Mouse (Mus musculus) liver, embryonic 16.5 days (tissue): ENCODE results near the gene Sptlc2. TPM values are rescaled to one million over a fixed set of nuclear protein-coding genes. Genes with fewer than 3 reads are reported as not detected.
"Not testable (repeated sequence)": the region's sequence is repeated elsewhere in the genome, so short reads cannot be mapped to it uniquely, and the experiment has no call there.

Source experiments
- ATAC-seq: fragments of 200-750 bp; cut with Nextera tagmentation; 2 replicates; pipeline ENCODE4 v1.8.0; 2017; ENCODE audit warnings: low read depth, mild to moderate bottlenecking, moderate number of reproducible peaks, moderate library complexity
- H3K27ac ChIP-seq: fragments of 300-500 bp; sonication (generic); 2 replicates; pipeline ENCODE4 v1.5.1; 2014; ENCODE audit warnings: mild to moderate bottlenecking, low read length
- H3K27me3 ChIP-seq: fragments of 300-500 bp; sonication (generic); 2 replicates; pipeline ENCODE4 v1.6.1; 2014; ENCODE audit warnings: low read depth, low read length, mixed read lengths; ENCODE audit not compliant: control insufficient read depth, insufficient read depth
- H3K36me3 ChIP-seq: fragments of 300-500 bp; sonication (generic); 2 replicates; pipeline ENCODE4 v1.6.1; 2014; ENCODE audit warnings: mild to moderate bottlenecking; ENCODE audit not compliant: control insufficient read depth, insufficient read depth
- H3K4me1 ChIP-seq: fragments of 300-500 bp; sonication (generic); 2 replicates; pipeline ENCODE4 v1.6.1; 2014; ENCODE audit warnings: low read depth, low read length, mixed read lengths; ENCODE audit not compliant: control insufficient read depth
- H3K4me2 ChIP-seq: fragments of 300-500 bp; sonication (generic); 2 replicates; pipeline ENCODE4 v1.6.1; 2014; ENCODE audit warnings: low read depth, low read length, mixed read lengths
- H3K4me3 ChIP-seq: fragments of 300-500 bp; sonication (generic); 2 replicates; pipeline ENCODE4 v1.5.1; 2014; ENCODE audit warnings: low read depth, mild to moderate bottlenecking, low read length
- H3K9ac ChIP-seq: fragments of 300-500 bp; sonication (generic); 2 replicates; pipeline ENCODE4 v1.6.1; 2014; ENCODE audit warnings: low read depth, low read length
- H3K9me3 ChIP-seq: fragments of 300-500 bp; sonication (generic); replicated peaks from 2 replicates; pipeline ENCODE4 v1.6.1; 2016; ENCODE audit warnings: low read length; ENCODE audit not compliant: control insufficient read depth
- WGBS: fragments of 180-500 bp; shearing (Covaris S2); extraction: QIAGEN DNeasy Blood & Tissue Kit; methylation state at CpG from one replicate; pipeline ENCODE4 v1.1.7; 2014; ENCODE audit not compliant: insufficient replicate concordance; 5-methylcytosine and 5-hydroxymethylcytosine counted together
- polyA plus RNA-seq: library from polyadenylated mRNA; unstranded; fragments of >200 nt; fragmentation: Nextera tagmentation; extraction: Ambion mirVana; gene quantifications from 2 replicates; pipeline ENCODE4 v1.2.1, GENCODE M21; 2015

Gene Sptlc2
- polyA plus RNA-seq, 1 experiment from 2014 or later: 28.1 TPM

DNA sequence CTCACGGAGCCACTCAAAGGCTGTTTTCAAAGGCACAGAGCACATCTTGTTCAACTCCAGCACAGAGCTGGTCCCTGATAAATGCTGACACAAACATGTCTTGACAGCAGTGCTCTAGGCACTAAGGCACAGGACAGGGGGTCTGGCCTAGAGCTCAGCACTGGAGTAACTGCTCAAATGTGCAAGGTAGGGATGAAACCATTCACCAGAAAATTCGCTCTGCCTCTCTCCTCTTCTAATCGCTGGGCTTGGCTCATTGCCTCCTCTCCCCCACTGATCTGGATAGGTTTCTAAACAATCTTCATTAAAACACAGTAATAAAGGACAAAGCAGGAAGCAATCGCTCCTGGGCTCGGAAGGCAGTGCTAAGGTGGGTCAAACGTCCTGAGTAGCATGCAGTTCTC is 57.1 kb downstream of the Sptlc2 start:
- Histone ChIP-seq H3K9ac (no peak overlapping the region), H3K4me3 (no peak overlapping the region), H3K4me1 (no peaks in the 10 kb centered on the region; the same call in 1 of the 2 replicates), H3K4me2 (no peak overlapping the region), H3K27me3 (no peaks in the 10 kb centered on the region), H3K27ac (no peak overlapping the region), H3K9me3 (no peaks in the 10 kb centered on the region), H3K36me3 (no peaks in the 10 kb centered on the region)
- no peak for ATAC-seq
- WGBS: 54% methylated on average over 6 of the region's 6 CpGs

DNA sequence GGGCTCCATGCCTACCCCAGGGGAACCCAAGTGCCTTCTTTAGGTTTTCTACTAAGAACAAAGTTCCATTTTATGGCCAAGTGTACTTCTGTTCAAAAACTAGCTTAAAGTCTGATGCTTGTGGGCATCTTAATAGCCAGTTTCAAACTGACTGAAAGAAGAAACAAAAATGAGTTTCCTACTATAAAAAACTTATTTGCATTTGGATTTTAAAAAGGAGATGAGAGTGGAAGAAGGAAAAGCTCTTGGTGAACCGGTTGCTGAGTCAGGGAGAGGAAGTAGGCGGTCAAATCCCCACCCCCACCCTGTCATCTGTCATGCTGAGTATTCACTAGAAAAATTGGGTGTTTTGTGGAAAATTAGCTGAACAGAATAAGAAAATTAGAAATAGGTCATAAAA is 57.9 kb downstream of the Sptlc2 start:
- Histone ChIP-seq H3K27ac (no peak overlapping the region), H3K27me3 (no peaks in the 10 kb centered on the region), H3K4me1 (no peaks in the 10 kb centered on the region; the same call in 1 of the 2 replicates), H3K4me2 (no peak overlapping the region), H3K9me3 (no peaks in the 10 kb centered on the region), H3K4me3 (no peak overlapping the region), H3K9ac (no peak overlapping the region), H3K36me3 (no peaks in the 10 kb centered on the region)
- 36% methylated on average over 2 of the region's 2 CpGs for WGBS
- ATAC-seq: no peak

DNA sequence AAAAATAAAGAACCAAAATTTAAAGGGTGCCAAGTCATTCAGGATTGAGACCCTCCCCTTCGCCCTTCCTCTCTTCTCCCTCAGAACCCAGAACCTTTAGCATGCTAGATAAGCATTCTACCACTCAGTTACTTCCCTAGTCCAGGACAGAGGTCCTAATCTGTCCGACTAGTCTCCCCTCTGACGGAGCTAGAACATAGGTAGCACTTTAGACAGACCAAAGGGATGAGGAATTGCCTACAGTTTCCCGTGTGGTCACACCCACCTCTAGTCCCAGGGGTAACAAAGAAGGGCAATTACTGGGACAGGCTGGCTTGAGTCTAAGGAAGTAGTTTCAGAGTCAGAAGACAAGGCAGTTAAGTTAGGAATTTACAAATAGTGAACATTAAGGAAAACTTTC is 60.1 kb downstream of the Sptlc2 start:
- H3K4me2 ChIP-seq: no peak overlapping the region
- no peak overlapping the region for H3K4me3 ChIP-seq
- no peaks in the 10 kb centered on the region for H3K27me3 ChIP-seq
- H3K27ac ChIP-seq: no peak overlapping the region
- H3K9me3 ChIP-seq: no peaks in the 10 kb centered on the region
- 30% methylated on average over 4 of the region's 4 CpGs for WGBS
- H3K4me1 ChIP-seq: no peaks in the 10 kb centered on the region; the same call in 1 of the 2 replicates
- H3K9ac ChIP-seq: no peak overlapping the region
- no peak for ATAC-seq
- no peaks in the 10 kb centered on the region for H3K36me3 ChIP-seq

DNA sequence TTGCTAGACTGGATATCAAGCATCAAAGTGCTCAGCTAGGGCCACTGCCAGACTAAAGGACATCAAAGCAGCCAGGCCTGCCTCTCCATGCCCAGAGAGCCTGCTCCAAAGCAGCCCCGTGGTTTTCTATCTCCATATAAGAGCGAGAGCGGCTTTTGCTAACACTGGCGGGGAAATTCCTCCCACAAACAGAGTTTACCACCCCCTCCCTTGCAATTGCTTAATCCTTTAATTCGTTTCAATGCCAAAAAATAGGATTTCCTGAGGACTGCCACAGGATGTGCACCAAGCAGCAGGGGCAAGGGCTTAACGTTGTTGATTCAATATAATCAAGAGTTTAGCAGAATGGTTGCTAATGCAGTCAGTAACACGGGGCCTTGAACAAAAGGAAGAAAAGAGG is 60.5 kb downstream of the Sptlc2 start:
- ATAC-seq: no peak
- H3K4me2 ChIP-seq: no peak overlapping the region
- no peaks in the 10 kb centered on the region for H3K27me3 ChIP-seq
- no peaks in the 10 kb centered on the region for H3K36me3 ChIP-seq
- WGBS: 37% methylated on average over 7 of the region's 7 CpGs
- no peak overlapping the region for H3K9ac ChIP-seq
- H3K4me3 ChIP-seq: no peak overlapping the region
- no peak overlapping the region for H3K27ac ChIP-seq
- no peaks in the 10 kb centered on the region for H3K9me3 ChIP-seq
- H3K4me1 ChIP-seq: no peaks in the 10 kb centered on the region; the same call in 1 of the 2 replicates

DNA sequence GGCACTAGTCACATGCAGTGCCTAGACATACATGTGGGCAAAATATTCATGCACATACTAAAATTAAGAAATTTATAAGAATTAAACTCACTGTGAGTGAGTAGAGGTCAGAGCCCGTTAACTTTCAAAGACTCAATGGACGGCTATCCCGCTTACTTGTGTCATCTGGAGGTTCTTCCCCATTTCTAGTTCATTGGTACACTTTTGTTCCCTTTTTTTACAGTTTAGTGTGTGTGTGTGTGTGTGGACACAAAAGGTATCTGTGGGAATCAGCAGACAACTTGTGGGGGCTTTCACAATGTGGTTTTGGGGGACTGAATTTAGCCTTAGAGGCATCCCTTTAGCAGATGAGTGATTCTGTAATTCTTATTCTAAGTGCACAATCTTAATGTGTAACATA is 62.7 kb downstream of the Sptlc2 start:
- H3K4me2 ChIP-seq: no peak overlapping the region
- no peak overlapping the region for H3K9ac ChIP-seq
- no peaks in the 10 kb centered on the region for H3K27me3 ChIP-seq
- H3K4me3 ChIP-seq: no peak overlapping the region
- no peak overlapping the region for H3K27ac ChIP-seq
- no peak for ATAC-seq
- no peaks in the 10 kb centered on the region for H3K36me3 ChIP-seq
- H3K9me3 ChIP-seq: no peaks in the 10 kb centered on the region
- no peaks in the 10 kb centered on the region; the same call in 1 of the 2 replicates for H3K4me1 ChIP-seq
- 61% methylated on average over 3 of the region's 3 CpGs for WGBS

DNA sequence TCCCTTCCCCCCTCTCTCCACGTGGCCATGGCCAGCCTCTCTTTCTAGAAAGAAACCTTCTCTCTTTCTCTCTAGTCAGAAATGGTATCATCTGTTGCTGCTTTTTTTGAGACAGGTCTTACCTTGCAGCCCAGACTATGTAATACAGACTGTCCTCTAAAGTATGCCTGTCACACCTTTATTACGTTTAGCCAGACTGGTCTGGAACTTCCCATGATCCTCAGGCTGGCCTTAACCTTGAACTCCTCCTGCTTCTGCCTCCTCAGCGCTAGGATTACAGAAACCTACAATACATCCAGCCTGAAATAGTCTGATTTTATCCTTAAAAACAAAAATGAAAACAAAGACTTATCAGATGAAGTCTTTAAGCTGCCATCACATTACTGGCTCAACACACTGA is 68.9 kb downstream of the Sptlc2 start:
- no peak for ATAC-seq
- Histone ChIP-seq H3K4me3 (no peak overlapping the region), H3K9ac (no peak overlapping the region), H3K27ac (no peak overlapping the region), H3K4me2 (no peak overlapping the region), H3K4me1 (no peaks in the 10 kb centered on the region), H3K27me3 (no peaks in the 10 kb centered on the region), H3K9me3 (no peaks in the 10 kb centered on the region), H3K36me3 (no peaks in the 10 kb centered on the region)
- 76% methylated on average over 3 of the region's 3 CpGs for WGBS

DNA sequence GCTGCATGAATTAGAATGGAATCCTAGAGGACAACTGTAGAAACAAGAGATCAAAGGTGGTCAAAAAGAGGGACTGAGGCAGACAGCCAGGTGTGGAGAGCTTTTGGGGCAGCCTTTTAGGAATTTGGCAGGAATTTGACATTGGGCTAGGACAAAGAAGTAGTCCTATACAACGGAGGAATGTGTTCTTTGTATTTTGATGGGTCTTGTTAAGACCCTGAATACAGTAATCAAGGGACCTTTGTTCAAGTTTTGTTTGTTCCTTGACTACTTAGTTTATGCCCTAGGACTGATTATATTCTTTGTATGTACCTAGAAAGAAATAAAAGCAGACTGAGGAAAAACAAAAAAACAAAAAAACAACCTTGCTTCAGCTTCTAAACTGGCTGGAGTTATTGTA is 70.2 kb downstream of the Sptlc2 start:
- no peaks in the 10 kb centered on the region for H3K36me3 ChIP-seq
- WGBS: 74% methylated on average over 1 of the region's 1 CpGs
- no peaks in the 10 kb centered on the region for H3K9me3 ChIP-seq
- no peak overlapping the region for H3K4me2 ChIP-seq
- no peak overlapping the region for H3K9ac ChIP-seq
- ATAC-seq: no peak
- H3K27ac ChIP-seq: no peak overlapping the region
- no peak overlapping the region for H3K4me3 ChIP-seq
- H3K27me3 ChIP-seq: no peaks in the 10 kb centered on the region
- no peaks in the 10 kb centered on the region for H3K4me1 ChIP-seq

DNA sequence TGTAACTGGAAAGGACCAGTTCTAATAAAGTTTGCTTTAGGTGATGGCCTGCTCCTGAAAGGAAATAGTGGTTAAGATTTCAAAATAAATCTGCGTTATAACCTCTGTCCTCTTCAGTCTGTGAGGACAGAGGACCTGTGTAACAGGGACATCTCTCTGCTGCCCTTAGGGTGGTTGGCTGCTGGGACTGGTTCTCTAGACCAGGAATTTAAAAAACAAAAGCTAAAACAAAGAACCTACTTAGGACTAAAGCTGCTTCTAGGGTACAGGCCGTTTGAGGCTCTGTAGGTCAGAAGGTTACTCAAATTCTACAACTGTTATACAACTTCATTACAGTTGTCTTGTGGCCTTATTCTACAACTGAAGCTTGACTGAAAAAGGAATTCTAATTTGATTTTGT is 75.1 kb downstream of the Sptlc2 start:
- Histone ChIP-seq H3K9me3 (no peaks in the 10 kb centered on the region), H3K4me1 (no peaks in the 10 kb centered on the region), H3K4me2 (no peak overlapping the region), H3K27me3 (no peaks in the 10 kb centered on the region), H3K4me3 (no peak overlapping the region), H3K27ac (no peak overlapping the region), H3K9ac (no peak overlapping the region), H3K36me3 (0 out of 2 replicates have a peak, but pooled peaks cover 3% of the 10 kb centered on the region)
- ATAC-seq: no peak
- WGBS: 63% methylated on average over 2 of the region's 2 CpGs

DNA sequence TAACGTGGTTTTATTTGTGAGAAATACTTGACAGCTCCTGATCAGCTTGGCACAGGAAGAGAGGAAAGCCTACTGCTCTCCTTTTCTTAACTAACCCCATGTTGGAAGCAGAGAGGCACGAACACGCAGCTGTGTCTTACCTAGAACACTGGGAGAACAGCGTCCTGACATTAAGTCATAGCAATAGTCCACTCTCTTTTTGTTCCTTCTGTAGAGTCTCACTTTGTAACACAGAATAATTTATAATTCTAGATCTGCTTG is 81.6 kb downstream of the Sptlc2 start:
- ATAC-seq, H3K4me1 ChIP-seq, H3K9me3 ChIP-seq, H3K4me3 ChIP-seq, H3K27ac ChIP-seq, H3K9ac ChIP-seq, H3K4me2 ChIP-seq, H3K36me3 ChIP-seq, H3K27me3 ChIP-seq: not testable (repeated sequence)
- WGBS: 75% methylated on average over 4 of the region's 4 CpGs
